ENCODE assay signal across 11 mouse cellular contexts in the genomic region with DNA sequence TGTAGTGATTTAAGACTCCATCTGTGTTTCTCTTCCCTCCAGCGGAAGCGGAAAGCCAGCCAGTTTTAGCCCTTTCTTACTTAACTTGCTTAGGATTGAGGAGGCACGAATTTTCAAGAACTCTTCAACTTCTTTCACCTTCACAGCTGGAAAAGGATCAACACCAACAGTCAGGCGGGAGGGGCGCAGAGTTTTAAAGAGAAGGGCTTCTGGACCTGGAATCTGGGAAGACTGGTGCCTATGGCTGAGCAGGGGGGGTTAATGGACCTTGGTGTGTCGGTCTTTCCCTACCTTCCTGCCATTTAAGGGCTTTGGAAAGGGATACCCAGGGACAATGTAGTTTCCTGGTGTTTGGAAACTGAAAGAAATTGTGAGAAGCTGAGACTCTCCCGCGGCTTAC. TPM values are rescaled to one million over a fixed set of nuclear protein-coding genes. Genes with fewer than 3 reads are reported as not detected.
DNase-seq lines count a peak whose midpoint lies in the region; ATAC-seq and TF ChIP-seq lines count a peak whose summit lies in the region.
"Had no signal": no experiment of that assay in that cellular context is flagged by ENCODE, and none has a peak within 500 bp of the region (broad histone marks: within the 10 kb centered on the region; RNA-seq: fewer than 3 reads in every experiment).

No protein-coding gene starts in this region.

- 36% methylated on average over 8 of the region's 8 CpGs for WGBS in kidney, embryonic 16.5 days
- WGBS in embryonic facial prominence, embryonic 13.5 days: 33% methylated on average over 8 of the region's 8 CpGs
- WGBS in hindbrain, postnatal 0 days: 31% methylated on average over 8 of the region's 8 CpGs

- H3K27ac ChIP-seq in kidney, embryonic 16.5 days (ENCODE audit: low read length): no peak overlapping the region
- H3K27ac ChIP-seq in embryonic facial prominence, embryonic 13.5 days: no peak overlapping the region
- H3K27ac ChIP-seq in hindbrain, postnatal 0 days: peak overlapping the region; percentile 54; the same call in 1 of the 2 replicates

- peaks cover 7% of the 10 kb centered on the region for H3K4me1 ChIP-seq in kidney, embryonic 16.5 days (ENCODE audit: insufficient read depth, low read length)
- H3K4me1 ChIP-seq in embryonic facial prominence, embryonic 13.5 days: peaks cover 12% of the 10 kb centered on the region
- H3K4me1 ChIP-seq in hindbrain, postnatal 0 days (ENCODE audit: insufficient read depth, low read length): no peaks in the 10 kb centered on the region

- H3K4me2 ChIP-seq in kidney, embryonic 16.5 days (replicated peaks; ENCODE audit: low read depth, low read length): peak overlapping the region; percentile 62
- H3K4me2 ChIP-seq in embryonic facial prominence, embryonic 13.5 days: peak overlapping the region; percentile 79
- peak overlapping the region; percentile 65 for H3K4me2 ChIP-seq in hindbrain, postnatal 0 days (ENCODE audit: low read depth, low read length)

- H3K4me3 ChIP-seq in kidney, embryonic 16.5 days (ENCODE audit: low read length): peak overlapping the region; percentile 41; the same call in 1 of the 2 replicates
- peak overlapping the region; percentile 44 for H3K4me3 ChIP-seq in embryonic facial prominence, embryonic 13.5 days
- peak overlapping the region; percentile 26 for H3K4me3 ChIP-seq in hindbrain, postnatal 0 days (ENCODE audit: low read length)

- no peak for DNase-seq in kidney, adult 11 months
- no peak for DNase-seq in hindbrain, postnatal 0 days (ENCODE audit: low spot score)
- peak; percentile 15 for DNase-seq in neural tube, embryonic 10.5 days (ENCODE audit: extremely low spot score, low spot score)
- no peak for DNase-seq in layer of hippocampus, adult 18-20 months (ENCODE audit: low spot score in 2 of 2)
- no peak for DNase-seq in cerebellum, adult 9-11 months
- DNase-seq in ovary, postnatal 14 days (ENCODE audit: low spot score): no peak
- DNase-seq: adrenal gland, postnatal 25 days had no signal

- no peaks in the 10 kb centered on the region for H3K36me3 ChIP-seq in kidney, embryonic 16.5 days (ENCODE audit: insufficient read depth, low read length)
- no peaks in the 10 kb centered on the region for H3K36me3 ChIP-seq in embryonic facial prominence, embryonic 13.5 days
- no peaks in the 10 kb centered on the region for H3K36me3 ChIP-seq in hindbrain, postnatal 0 days (ENCODE audit: insufficient read depth, low read length)

- no peaks in the 10 kb centered on the region for H3K27me3 ChIP-seq in kidney, embryonic 16.5 days (ENCODE audit: insufficient read depth, low read length)
- peaks cover 12% of the 10 kb centered on the region for H3K27me3 ChIP-seq in embryonic facial prominence, embryonic 13.5 days
- H3K27me3 ChIP-seq in hindbrain, postnatal 0 days (ENCODE audit: insufficient read depth, low read length): no peaks in the 10 kb centered on the region

- no peaks in the 10 kb centered on the region for H3K9me3 ChIP-seq in kidney, embryonic 16.5 days (ENCODE audit: low read length)
- no peaks in the 10 kb centered on the region for H3K9me3 ChIP-seq in embryonic facial prominence, embryonic 13.5 days
- H3K9me3 ChIP-seq in hindbrain, postnatal 0 days (ENCODE audit: low read length): no peaks in the 10 kb centered on the region

- ATAC-seq in kidney, embryonic 16.5 days (ENCODE audit: low FRiP score, low TSS enrichment): no peak
- ATAC-seq in embryonic facial prominence, embryonic 13.5 days (ENCODE audit: insufficient number of reproducible peaks, insufficient read depth, low FRiP score, low TSS enrichment, low read depth): no peak
- no peak for ATAC-seq in hindbrain, postnatal 0 days

- no peak overlapping the region for H3K9ac ChIP-seq in kidney, embryonic 16.5 days (replicated peaks; ENCODE audit: low read length)
- H3K9ac ChIP-seq in embryonic facial prominence, embryonic 13.5 days: peak overlapping the region; percentile 64; the same call in 1 of the 2 replicates
- H3K9ac ChIP-seq in hindbrain, postnatal 0 days (replicated peaks; ENCODE audit: low read length): peak overlapping the region; percentile 53; the same call in 1 of the 2 replicates

- no peak for TF ChIP-seq CTCF in hindbrain, postnatal 0 days (IDR thresholded peaks at IDR 0.05; ENCODE audit: low read depth)

RNA-seq across cellular contexts. Expression of gene Ooep, which starts 1.0 kb away (rescaled TPM):
- polyA plus RNA-seq in kidney, embryonic 16.5 days (2015; fragmentation: Nextera tagmentation; extraction: Ambion mirVana): 1.6 and 2.0 TPM in 2 replicates
- polyA plus RNA-seq in embryonic facial prominence, embryonic 13.5 days (2015; fragmentation: Nextera tagmentation; extraction: Ambion mirVana): 2.8 and 3.7 TPM in 2 replicates
- 1.7 and 2.9 TPM in 2 replicates for total RNA-seq in hindbrain, postnatal 0 days (2014; rRNA removed)
- polyA plus RNA-seq in hindbrain, postnatal 0 days (2015; fragmentation: Nextera tagmentation; extraction: Ambion mirVana): 4.5 and 4.7 TPM in 2 replicates
- not detected for total RNA-seq in layer of hippocampus, adult 18-20 months (2021)
- total RNA-seq: adrenal gland, postnatal 25 days; monocyte, adult 5-6 weeks had no signal
- polyA plus RNA-seq: gonadal fat pad, adult 2 months had no signal

RNA-seq across cellular contexts. Expression of gene Dppa5a, which starts 9.6 kb away (rescaled TPM):
- polyA plus RNA-seq in kidney, embryonic 16.5 days (2015; fragmentation: Nextera tagmentation; extraction: Ambion mirVana): 0.27 TPM in 1 of 2 replicates, not detected in the other
- 0.60 and 0.62 TPM in 2 replicates for polyA plus RNA-seq in embryonic facial prominence, embryonic 13.5 days (2015; fragmentation: Nextera tagmentation; extraction: Ambion mirVana)
- 1.4 and 1.8 TPM in 2 replicates for total RNA-seq in hindbrain, postnatal 0 days (2014; rRNA removed)
- polyA plus RNA-seq in hindbrain, postnatal 0 days (2015; fragmentation: Nextera tagmentation; extraction: Ambion mirVana): 5.8 and 6.2 TPM in 2 replicates
- total RNA-seq in layer of hippocampus, adult 18-20 months (2021): not detected
- total RNA-seq: adrenal gland, postnatal 25 days; monocyte, adult 5-6 weeks had no signal
- polyA plus RNA-seq: gonadal fat pad, adult 2 months had no signal

RNA-seq across cellular contexts. Expression of gene Ddx43, which starts 18.0 kb away (rescaled TPM):
- 0.28 and 0.50 TPM in 2 replicates for polyA plus RNA-seq in kidney, embryonic 16.5 days (2015; fragmentation: Nextera tagmentation; extraction: Ambion mirVana)
- polyA plus RNA-seq in embryonic facial prominence, embryonic 13.5 days (2015; fragmentation: Nextera tagmentation; extraction: Ambion mirVana): 0.24 and 0.45 TPM in 2 replicates
- 0.72 TPM in 1 of 2 replicates, not detected in the other for total RNA-seq in hindbrain, postnatal 0 days (2014; rRNA removed)
- polyA plus RNA-seq in hindbrain, postnatal 0 days (2015; fragmentation: Nextera tagmentation; extraction: Ambion mirVana): 0.38 and 0.59 TPM in 2 replicates
- total RNA-seq in layer of hippocampus, adult 18-20 months (2021): not detected
- total RNA-seq: adrenal gland, postnatal 25 days had no signal
- polyA plus RNA-seq: gonadal fat pad, adult 2 months had no signal

RNA-seq across cellular contexts. Expression of gene Gsta2, which starts 22.0 kb away (rescaled TPM):
- polyA plus RNA-seq in kidney, embryonic 16.5 days (2015; fragmentation: Nextera tagmentation; extraction: Ambion mirVana): 92.0 and 109 TPM in 2 replicates
- 1.3 and 1.6 TPM in 2 replicates for polyA plus RNA-seq in embryonic facial prominence, embryonic 13.5 days (2015; fragmentation: Nextera tagmentation; extraction: Ambion mirVana)
- not detected in 2 replicates for total RNA-seq in hindbrain, postnatal 0 days (2014; rRNA removed)
- polyA plus RNA-seq in hindbrain, postnatal 0 days (2015; fragmentation: Nextera tagmentation; extraction: Ambion mirVana): not detected in 2 replicates
- not detected for total RNA-seq in layer of hippocampus, adult 18-20 months (2021)
- total RNA-seq: monocyte, adult 5-6 weeks had no signal

RNA-seq across cellular contexts. Expression of gene Omt2b, which starts 50.2 kb away (rescaled TPM):
- polyA plus RNA-seq in kidney, embryonic 16.5 days (2015; fragmentation: Nextera tagmentation; extraction: Ambion mirVana): not detected in 2 replicates
- not detected in 2 replicates for polyA plus RNA-seq in embryonic facial prominence, embryonic 13.5 days (2015; fragmentation: Nextera tagmentation; extraction: Ambion mirVana)
- not detected in 2 replicates for total RNA-seq in hindbrain, postnatal 0 days (2014; rRNA removed)
- polyA plus RNA-seq in hindbrain, postnatal 0 days (2015; fragmentation: Nextera tagmentation; extraction: Ambion mirVana): not detected in 2 replicates
- not detected for total RNA-seq in layer of hippocampus, adult 18-20 months (2021)
- total RNA-seq: adrenal gland, postnatal 25 days; monocyte, adult 5-6 weeks had no signal
- polyA plus RNA-seq: gonadal fat pad, adult 2 months had no signal
